In the genomic region with DNA sequence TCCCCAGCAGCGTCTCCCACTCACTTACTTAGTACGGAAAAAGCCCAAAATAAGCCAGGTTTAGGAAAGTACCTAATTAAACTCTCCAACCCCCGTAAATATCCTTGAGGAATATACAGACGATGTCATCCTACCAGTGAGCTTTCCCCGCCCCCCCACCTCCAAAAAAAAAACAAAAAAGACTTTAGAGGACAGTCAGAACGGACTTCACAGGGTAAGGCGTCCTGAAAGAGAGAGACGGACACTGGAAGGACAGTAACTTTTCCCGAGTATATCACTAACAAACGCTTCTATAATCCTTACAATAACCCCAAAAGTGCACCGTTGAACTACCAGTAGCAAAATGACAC, we compare ENCODE assay signal across 8 mouse cellular contexts. TPM values are rescaled to one million over a fixed set of nuclear protein-coding genes. Genes with fewer than 3 reads are reported as not detected.
DNase-seq lines count a peak whose midpoint lies in the region; ATAC-seq and TF ChIP-seq lines count a peak whose summit lies in the region.

No protein-coding gene starts in this region.

- in situ Hi-C loops in CH12.LX (cut with MboI; ENCODE audit: low pct_ligation_motif_present, low pct_unique_long_range_greater_than_20kb, low sequenced_read_pairs), result no loop called here

- no peak for DNase-seq in cerebellum, postnatal 14 days
- no peak for DNase-seq in CH12.LX (ENCODE audit: extremely low read depth)
- peak; percentile 16 for DNase-seq in gonadal fat pad, adult 2 months (ENCODE audit: low read depth)
- DNase-seq in embryo, embryonic 11 days, result no peak
- DNase-seq in thymus, postnatal 25 days, result no peak
- DNase-seq in right cerebral cortex, postnatal 25 days, result no peak

- 0 out of 4 replicates have a peak, but pooled peaks of 1 of the 2 experiments have one; percentile 4 for TF ChIP-seq CTCF in CH12.LX (conservative IDR thresholded peaks at IDR 0.05 in 1 of 2, IDR thresholded peaks at IDR 0.05 in 1 of 2; ENCODE audit: low read depth in 2 of 2, low read length in 2 of 2)

- no peak overlapping the region for H3K27ac ChIP-seq in CH12.LX (ENCODE audit: insufficient read depth, low read depth)
- peak overlapping the region; percentile 61 for H3K27ac ChIP-seq in macrophage

- TF ChIP-seq EP300 in CH12.LX (IDR thresholded peaks at IDR 0.05; ENCODE audit: low read length), result no peak; the same call in 1 of the 2 replicates

- peaks cover 3% of the 10 kb centered on the region for H3K27me3 ChIP-seq in CH12.LX (replicated peaks)

- H3K79me2 ChIP-seq in CH12.LX (replicated peaks; ENCODE audit: control insufficient read depth, extremely low read depth, insufficient read depth, poor library complexity, severe bottlenecking) (peaks cover 15% of the 10 kb centered on the region), macrophage (ENCODE audit: inconsistent target) (peaks cover 10% of the 10 kb centered on the region; the same call in 1 of the 2 replicates)

- dilution Hi-C loops in CH12.LX (cut with MboI; ENCODE audit: extremely low pct_ligation_motif_present, extremely low pct_unique_long_range_greater_than_20kb, low sequenced_read_pairs), result no loop called here

- peaks cover 9% of the 10 kb centered on the region for H3K9me3 ChIP-seq in CH12.LX (replicated peaks; ENCODE audit: low read length)

- ATAC-seq in cerebellum, adult (ENCODE audit: insufficient number of reproducible peaks, low FRiP score, low TSS enrichment), result peak; percentile 31; the same call in 1 of the 2 replicates

- peak overlapping the region; percentile 53 to 82 (median 70) for H3K4me3 ChIP-seq in CH12.LX (replicated peaks in 1 of 3; ENCODE audit: low read depth in 2 of 3, low read length in 2 of 3, poor library complexity in 1 of 3)
- H3K4me3 ChIP-seq in macrophage (ENCODE audit: inconsistent target), result peak overlapping the region; percentile 95

- peaks cover 3 to 17% of the 10 kb centered on the region in 2 experiments; a peak in 3 of 4 replicates for H3K4me1 ChIP-seq in CH12.LX (ENCODE audit: control insufficient read depth in 1 of 2, insufficient read depth in 2 of 2)

- 13% methylated on average over 11 of the region's 11 CpGs for WGBS in macrophage (ENCODE audit: missing documents)

- H3K4me2 ChIP-seq in CH12.LX (ENCODE audit: insufficient read depth, low read depth, poor library complexity, severe bottlenecking), result peak overlapping the region; percentile 92

- H3K36me3 ChIP-seq in CH12.LX (replicated peaks in 1 of 2; ENCODE audit: control insufficient read depth in 1 of 2, insufficient read depth in 1 of 2, low read length in 1 of 2), result peaks cover 17 to 25% of the 10 kb centered on the region in 2 experiments
- H3K36me3 ChIP-seq in macrophage (ENCODE audit: inconsistent target), result no peaks in the 10 kb centered on the region; the same call in 1 of the 2 replicates

- peak overlapping the region; percentile 77 for H3K9ac ChIP-seq in CH12.LX (ENCODE audit: insufficient read depth, low read depth)

- TF ChIP-seq RAD21 in CH12.LX (IDR thresholded peaks at IDR 0.05; ENCODE audit: low read depth, low read length), result no peak

- TF ChIP-seq POLR2A in CH12.LX (IDR thresholded peaks at IDR 0.05; ENCODE audit: low read depth, low read length), result no peak

TF ChIP-seq in CH12.LX, 34 proteins besides CTCF, POLR2A, EP300 and RAD21:
- peak; percentile 93 for TF ChIP-seq ZNF384 (IDR thresholded peaks at IDR 0.05; ENCODE audit: low read depth, low read length)
- TF ChIP-seq BHLHE40 (IDR thresholded peaks at IDR 0.05; ENCODE audit: low read depth, low read length), result no peak
- TF ChIP-seq TBP (conservative IDR thresholded peaks at IDR 0.05; ENCODE audit: low read depth, low read length), result peak; percentile 9; the same call in 1 of the 2 replicates

RNA-seq across cellular contexts. Expression of gene Aaas, which starts 0.3 kb away (rescaled TPM):
- 95.5 and 98.3 TPM in 2 replicates for total RNA-seq in CH12.LX (2012; rRNA removed)
- 107 and 126 TPM in 2 replicates for total RNA-seq in CH12.LX (2014; rRNA removed)
- 241 and 266 TPM in 2 replicates for polyA plus RNA-seq in CH12.LX (2012; ENCODE audit: insufficient read length, low read depth)
- 21.5 and 27.0 TPM in 2 replicates for polyA plus RNA-seq in gonadal fat pad, adult 2 months (2012; rRNA removed)
- total RNA-seq in macrophage (2018; cell fraction: chromatin; rRNA removed), result 10 to 100 TPM in 21 of 26 experiments, 1 to 10 TPM in 5; 4.7 to 41.4 (median 27.0) TPM
- 10 to 100 TPM in 25 of 26 experiments, 1 to 10 TPM in 1; 9.7 to 17.1 (median 12.3) TPM for total RNA-seq in macrophage (2018; cell fraction: cytosol; rRNA removed)
- total RNA-seq in macrophage (2018; cell fraction: nucleus; rRNA removed), result 10 to 100 TPM in 17 of 26 experiments, 1 to 10 TPM in 9; 4.8 to 29.8 (median 16.8) TPM
- polyA plus RNA-seq in macrophage (2018), result 10.7 to 28.2 TPM (median 18.0 TPM) in 3 replicates

RNA-seq across cellular contexts. Expression of gene Sp7, which starts 16.1 kb away (rescaled TPM):
- total RNA-seq in CH12.LX (2012; rRNA removed), result 0.04 TPM in 1 of 2 replicates, not detected in the other
- not detected in 2 replicates for total RNA-seq in CH12.LX (2014; rRNA removed)
- polyA plus RNA-seq in CH12.LX (2012; ENCODE audit: insufficient read length, low read depth), result not detected in 2 replicates
- polyA plus RNA-seq in gonadal fat pad, adult 2 months (2012; rRNA removed), result 0.12 and 0.18 TPM in 2 replicates
- not detected for total RNA-seq in macrophage (2018; cell fraction: chromatin; rRNA removed)
- total RNA-seq in macrophage (2018; cell fraction: cytosol; rRNA removed), result not detected
- not detected for total RNA-seq in macrophage (2018; cell fraction: nucleus; rRNA removed)
- not detected in 3 replicates for polyA plus RNA-seq in macrophage (2018)

RNA-seq across cellular contexts. Expression of gene Myg1, which starts 19.4 kb away (rescaled TPM):
- total RNA-seq in CH12.LX (2012; rRNA removed) (105 and 126 TPM in 2 replicates), CH12.LX (2014; rRNA removed) (121 and 133 TPM in 2 replicates)
- polyA plus RNA-seq in CH12.LX (2012; ENCODE audit: insufficient read length, low read depth) (132 and 166 TPM in 2 replicates), macrophage (2018) (15.1 to 28.2 TPM (median 21.0 TPM) in 3 replicates)
- 52.7 and 56.4 TPM in 2 replicates for polyA plus RNA-seq in gonadal fat pad, adult 2 months (2012; rRNA removed)
- total RNA-seq in macrophage (2018; cell fraction: chromatin; rRNA removed), result 10 to 100 TPM in 25 of 26 experiments, 1 to 10 TPM in 1; 10.0 to 65.5 (median 29.2) TPM
- 10 to 100 TPM; 13.4 to 27.8 (median 20.5) TPM for total RNA-seq in macrophage (2018; cell fraction: cytosol; rRNA removed)
- 10 to 100 TPM; 12.6 to 75.2 (median 23.6) TPM for total RNA-seq in macrophage (2018; cell fraction: nucleus; rRNA removed)

RNA-seq across cellular contexts. Expression of gene Pfdn5, which starts 25.0 kb away (rescaled TPM):
- total RNA-seq in CH12.LX (2012; rRNA removed), result 265 and 269 TPM in 2 replicates
- total RNA-seq in CH12.LX (2014; rRNA removed), result 296 and 371 TPM in 2 replicates
- 356 and 502 TPM in 2 replicates for polyA plus RNA-seq in CH12.LX (2012; ENCODE audit: insufficient read length, low read depth)
- polyA plus RNA-seq in gonadal fat pad, adult 2 months (2012; rRNA removed), result 179 and 237 TPM in 2 replicates
- 10 to 100 TPM; 18.0 to 66.8 (median 47.8) TPM for total RNA-seq in macrophage (2018; cell fraction: chromatin; rRNA removed)
- 100 to 1,000 TPM; 166 to 430 (median 223) TPM for total RNA-seq in macrophage (2018; cell fraction: cytosol; rRNA removed)
- 10 to 100 TPM; 35.9 to 91.4 (median 60.9) TPM for total RNA-seq in macrophage (2018; cell fraction: nucleus; rRNA removed)
- polyA plus RNA-seq in macrophage (2018), result 258 to 355 TPM (median 355 TPM) in 3 replicates

RNA-seq across cellular contexts. Expression of gene Espl1, which starts 54.9 kb away (rescaled TPM):
- total RNA-seq in CH12.LX (2012; rRNA removed) (51.0 and 64.6 TPM in 2 replicates), CH12.LX (2014; rRNA removed) (41.0 and 41.3 TPM in 2 replicates)
- polyA plus RNA-seq in CH12.LX (2012; ENCODE audit: insufficient read length, low read depth) (80.7 and 110 TPM in 2 replicates), macrophage (2018) (1.0 to 5.7 TPM (median 3.5 TPM) in 3 replicates)
- 2.9 and 7.1 TPM in 2 replicates for polyA plus RNA-seq in gonadal fat pad, adult 2 months (2012; rRNA removed)
- 10 to 100 TPM in 9 of 26 experiments, 1 to 10 TPM in 17; 1.8 to 32.0 (median 8.2) TPM for total RNA-seq in macrophage (2018; cell fraction: chromatin; rRNA removed)
- total RNA-seq in macrophage (2018; cell fraction: cytosol; rRNA removed), result 1 to 10 TPM in 24 of 26 experiments, under 1 TPM in 2; 0.81 to 8.2 (median 3.1) TPM
- total RNA-seq in macrophage (2018; cell fraction: nucleus; rRNA removed), result 10 to 100 TPM in 3 of 26 experiments, 1 to 10 TPM in 23; 1.3 to 19.0 (median 5.7) TPM
